Mouse (Mus musculus) intestine, embryonic 15.5 days (tissue): ENCODE measurements around the gene Lypd3. TPM values are rescaled to one million over a fixed set of nuclear protein-coding genes. Genes with fewer than 3 reads are reported as not detected.
"Not testable (repeated sequence)": the region's sequence is repeated elsewhere in the genome, so short reads cannot be mapped to it uniquely, and the experiment has no call there.

Experiments
- ATAC-seq: fragments of 200-750 bp; cut with Nextera tagmentation; 2 replicates; pipeline ENCODE4 v1.8.0; 2017; ENCODE audit warnings: moderate TSS enrichment, moderate library complexity
- H3K27ac ChIP-seq: fragments of 300-500 bp; sonication (generic); 2 replicates; pipeline ENCODE4 v1.5.1; 2015; ENCODE audit warnings: mild to moderate bottlenecking, inconsistent platforms
- H3K27me3 ChIP-seq: fragments of 300-500 bp; sonication (generic); replicated peaks from 2 replicates; pipeline ENCODE4 v1.6.1; 2015; ENCODE audit warnings: inconsistent platforms
- H3K36me3 ChIP-seq: fragments of 300-500 bp; sonication (generic); 2 replicates; pipeline ENCODE4 v1.6.1; 2015; ENCODE audit warnings: inconsistent platforms
- H3K4me1 ChIP-seq: fragments of 300-500 bp; sonication (generic); replicated peaks from 2 replicates; pipeline ENCODE4 v1.6.1; 2015; ENCODE audit warnings: inconsistent platforms
- H3K4me2 ChIP-seq: fragments of 300-500 bp; sonication (generic); replicated peaks from 2 replicates; pipeline ENCODE4 v1.6.1; 2015; ENCODE audit warnings: mild to moderate bottlenecking, inconsistent platforms
- H3K4me3 ChIP-seq: fragments of 300-500 bp; sonication (generic); replicated peaks from 2 replicates; pipeline ENCODE4 v1.5.1; 2015; ENCODE audit warnings: inconsistent platforms
- H3K9ac ChIP-seq: fragments of 300-500 bp; sonication (generic); 2 replicates; pipeline ENCODE4 v1.6.1; 2015; ENCODE audit warnings: inconsistent platforms
- H3K9me3 ChIP-seq: fragments of 300-500 bp; sonication (generic); 2 replicates; pipeline ENCODE4 v1.6.1; 2016; ENCODE audit warnings: inconsistent platforms
- WGBS: fragments of 180-500 bp; shearing (Covaris S2); methylation state at CpG from one replicate; pipeline ENCODE4 v1.1.7; 2015; 5-methylcytosine and 5-hydroxymethylcytosine counted together
- polyA plus RNA-seq: library from polyadenylated mRNA; unstranded; fragments of >200 nt; fragmentation: Nextera tagmentation; extraction: Ambion mirVana; gene quantifications from 2 replicates; pipeline ENCODE4 v1.2.1, GENCODE M21; 2015

The Lypd3 gene
- polyA plus RNA-seq, 1 experiment from 2014 or later, result 0.44 TPM

DNA sequence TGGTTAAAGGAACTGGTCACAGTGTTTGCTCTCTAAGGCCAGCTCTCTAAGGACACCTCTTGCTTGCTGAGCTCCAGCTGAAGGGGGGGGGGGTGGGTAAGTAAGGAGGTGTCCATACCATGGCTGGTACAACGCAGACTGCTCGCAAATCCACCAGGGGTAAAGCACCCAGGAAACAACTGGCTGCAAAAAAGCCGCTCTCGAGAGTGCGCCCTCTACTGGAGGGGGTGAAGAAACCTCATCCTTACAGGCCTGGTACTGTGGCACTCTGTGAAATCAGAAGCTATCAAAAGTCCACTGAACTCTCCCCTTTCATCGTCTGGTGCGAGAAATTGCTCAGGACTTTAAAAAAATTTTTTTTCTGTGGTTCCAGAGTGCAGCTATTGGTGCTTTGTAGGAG is 47.8 kb downstream of the Lypd3 start:
- not testable (repeated sequence) for H3K4me2 ChIP-seq, H3K4me1 ChIP-seq, H3K9ac ChIP-seq, H3K36me3 ChIP-seq, H3K27me3 ChIP-seq, H3K9me3 ChIP-seq, H3K27ac ChIP-seq, ATAC-seq, H3K4me3 ChIP-seq
- WGBS, result 73% methylated on average over 7 of the region's 7 CpGs

DNA sequence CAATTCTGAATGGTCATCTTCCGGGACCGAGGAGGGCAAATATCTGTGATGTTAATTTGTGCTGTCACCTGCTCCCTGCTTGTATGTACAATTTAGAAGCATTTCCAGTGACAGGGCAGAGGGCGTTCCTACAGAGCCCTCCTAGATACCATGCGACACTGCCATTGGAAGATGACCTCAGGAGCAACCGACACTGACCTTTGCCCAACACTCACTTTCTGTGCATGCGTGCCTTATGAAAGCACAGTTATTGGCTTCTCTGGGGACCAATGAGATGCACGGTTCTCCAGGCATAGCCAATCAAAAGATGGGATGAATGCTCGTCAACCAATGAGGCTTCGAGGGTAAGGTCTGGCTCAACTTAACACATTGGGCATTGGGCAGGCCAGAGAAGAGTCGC is 51.2 kb downstream of the Lypd3 start:
- H3K9ac ChIP-seq, H3K27ac ChIP-seq, H3K4me3 ChIP-seq, ATAC-seq, H3K4me2 ChIP-seq, H3K4me1 ChIP-seq, H3K36me3 ChIP-seq, H3K27me3 ChIP-seq, H3K9me3 ChIP-seq: not testable (repeated sequence)
- 89% methylated on average over 10 of the region's 10 CpGs for WGBS

Other genes with a start within 250 kb of the Lypd3 start
- gene Smg9, start 236.9 kb upstream of the Lypd3 start, polyA plus RNA-seq, result 19.6 and 21.8 TPM in 2 replicates
- gene Irgc1, start 184.3 kb upstream of the Lypd3 start, polyA plus RNA-seq, result not detected in 2 replicates
- 8.7 and 10.5 TPM in 2 replicates for gene Plaur, start 174.1 kb upstream of the Lypd3 start, polyA plus RNA-seq
- 2.8 and 3.3 TPM in 2 replicates for gene Cadm4, start 154.5 kb upstream of the Lypd3 start, polyA plus RNA-seq
- 32.0 and 36.6 TPM in 2 replicates for gene Zfp428, start 129.5 kb upstream of the Lypd3 start, polyA plus RNA-seq
- 0.14 and 0.24 TPM in 2 replicates for gene AC161166.1, start 124.1 kb upstream of the Lypd3 start, polyA plus RNA-seq
- 5.3 and 5.7 TPM in 2 replicates for gene Irgq, start 105.9 kb upstream of the Lypd3 start, polyA plus RNA-seq
- gene Pinlyp, start 90.4 kb upstream of the Lypd3 start, polyA plus RNA-seq, result not detected in 2 replicates
- gene Xrcc1, start 90.3 kb upstream of the Lypd3 start, polyA plus RNA-seq, result 79.9 and 101 TPM in 2 replicates
- gene Ethe1, start 49.0 kb upstream of the Lypd3 start, polyA plus RNA-seq, result 35.7 and 36.7 TPM in 2 replicates
- 3.2 and 3.6 TPM in 2 replicates for gene Zfp575, start 48.9 kb upstream of the Lypd3 start, polyA plus RNA-seq
- gene Phldb3, start 25.8 kb upstream of the Lypd3 start, polyA plus RNA-seq, result 0.35 and 0.39 TPM in 2 replicates
- gene Tex101, start 40.1 kb downstream of the Lypd3 start, polyA plus RNA-seq, result 0.14 and 0.15 TPM in 2 replicates
- gene BC049730, start 72.7 kb downstream of the Lypd3 start, polyA plus RNA-seq, result not detected in 2 replicates
- not detected in 2 replicates for gene Gm4763, start 90.4 kb downstream of the Lypd3 start, polyA plus RNA-seq
- gene Cd177, start 123.8 kb downstream of the Lypd3 start, polyA plus RNA-seq, result 1.2 and 2.0 TPM in 2 replicates
- 0.39 and 0.45 TPM in 2 replicates for gene Ceacam10, start 140.7 kb downstream of the Lypd3 start, polyA plus RNA-seq
- gene Gm9844, start 225.7 kb downstream of the Lypd3 start, polyA plus RNA-seq, result 17.2 and 17.8 TPM in 2 replicates
- gene Lypd4, start 233.4 kb downstream of the Lypd3 start, polyA plus RNA-seq, result not detected in 2 replicates
- gene Dmrtc2, start 233.5 kb downstream of the Lypd3 start, polyA plus RNA-seq, result not detected in 2 replicates
- 2,486 and 2,546 TPM in 2 replicates for gene Rps19, start 247.8 kb downstream of the Lypd3 start, polyA plus RNA-seq